Mouse (Mus musculus): ENCODE results near the gene Sult1a1.

- no peak for TF ChIP-seq CTCF (IDR thresholded peaks at IDR 0.05; ENCODE audit: borderline replicate concordance, extremely low read depth, insufficient read depth, insufficient read length)
- TF ChIP-seq POLR2A (IDR thresholded peaks at IDR 0.05; ENCODE audit: borderline replicate concordance, extremely low read depth, insufficient read depth, insufficient read length, poor library complexity, severe bottlenecking): no peak
Observed at GRCm38 (mm10) chr7:126696303-126696702, 20.1 kb upstream of the Sult1a1 start.
